Mouse (Mus musculus) liver, postnatal 0 days (tissue): ENCODE results near the gene Rbfox2. TPM values are rescaled to one million over a fixed set of nuclear protein-coding genes. Genes with fewer than 3 reads are reported as not detected.
A peak's percentile ranks its signal among the peaks of the same experiment; 100 is the strongest.

ENCODE experiments used
- ATAC-seq: fragments of 200-750 bp; cut with Nextera tagmentation; 2 replicates; pipeline ENCODE4 v1.8.0; 2017; ENCODE audit warnings: mild to moderate bottlenecking, moderate library complexity
- DNase-seq: peaks from one replicate; pipeline ENCODE4 v3.0.0-alpha.2; 2016
- H3K27ac ChIP-seq: fragments of 300-500 bp; sonication (generic); 2 replicates; pipeline ENCODE4 v1.5.1; 2014; ENCODE audit warnings: antibody characterized with exemption, moderate library complexity, mild to moderate bottlenecking, low read depth
- H3K27me3 ChIP-seq: fragments of 300-500 bp; sonication (generic); 2 replicates; pipeline ENCODE4 v1.6.1; 2014; ENCODE audit warnings: low read length, control low read depth, mixed read lengths; ENCODE audit not compliant: insufficient read depth
- H3K36me3 ChIP-seq: fragments of 300-500 bp; sonication (generic); replicated peaks from 2 replicates; pipeline ENCODE4 v1.6.1; 2014; ENCODE audit warnings: mild to moderate bottlenecking, control low read depth, low read length, moderate library complexity, mixed read lengths; ENCODE audit not compliant: insufficient read depth
- H3K4me1 ChIP-seq: fragments of 300-500 bp; sonication (generic); 2 replicates; pipeline ENCODE4 v1.6.1; 2014; ENCODE audit warnings: antibody characterized with exemption, mild to moderate bottlenecking, control low read depth; ENCODE audit not compliant: insufficient read depth
- H3K4me2 ChIP-seq: fragments of 300-500 bp; sonication (generic); 2 replicates; pipeline ENCODE4 v1.6.1; 2014; ENCODE audit warnings: low read depth, mild to moderate bottlenecking, low read length, moderate library complexity, mixed read lengths
- H3K4me3 ChIP-seq: fragments of 300-500 bp; sonication (generic); 2 replicates; pipeline ENCODE4 v1.5.1; 2014; ENCODE audit warnings: low read depth, low read length
- H3K9ac ChIP-seq: fragments of 300-500 bp; sonication (generic); replicated peaks from 2 replicates; pipeline ENCODE4 v1.6.1; 2014; ENCODE audit warnings: mild to moderate bottlenecking, moderate library complexity
- H3K9me3 ChIP-seq: fragments of 300-500 bp; sonication (generic); 2 replicates; pipeline ENCODE4 v1.6.1; 2016; ENCODE audit warnings: mild to moderate bottlenecking, control low read depth, low read length, mixed read lengths
- CTCF ChIP-seq: sonication (generic); IDR thresholded peaks from 2 replicates; pipeline ENCODE4 v1.5.1; 2016; ENCODE audit warnings: antibody characterized with exemption, low read depth
- EP300 ChIP-seq: IDR thresholded peaks from 2 replicates; pipeline ENCODE4 v1.6.1; 2016; ENCODE audit warnings: antibody characterized with exemption, low read depth, mild to moderate bottlenecking
- WGBS: fragments of 180-500 bp; shearing (Covaris S2); extraction: QIAGEN DNeasy Blood & Tissue Kit; methylation state at CpG from one replicate; pipeline ENCODE4 v1.1.7; 2014; ENCODE audit not compliant: insufficient replicate concordance; 5-methylcytosine and 5-hydroxymethylcytosine counted together
- polyA plus RNA-seq: library from polyadenylated mRNA; unstranded; fragments of >200 nt; fragmentation: Nextera tagmentation; extraction: Ambion mirVana; gene quantifications from 2 replicates; pipeline ENCODE4 v1.2.1, GENCODE M21; 2015

The Rbfox2 gene
- polyA plus RNA-seq, 1 experiment from 2014 or later, result 6.9 TPM

GRCm38 (mm10) chr15:77050570-77050969, 256.2 kb downstream of the Rbfox2 start, which contains the start of gene Mb:
Mb (minus strand) TSS chr15:77050670.
- Histone ChIP-seq H3K36me3 (no peaks in the 10 kb centered on the region), H3K9me3 (no peaks in the 10 kb centered on the region), H3K4me3 (no peak within 1 kb of the TSS), H3K27me3 (no peaks in the 10 kb centered on the region), H3K4me2 (no peak within 1 kb of the TSS), H3K9ac (no peak within 1 kb of the TSS), H3K4me1 (no peaks in the 10 kb centered on the region), H3K27ac (no peak within 1 kb of the TSS)
- ATAC-seq (no peak), DNase-seq (no peak)
- WGBS, result 77% methylated on average over 10 of the region's 10 CpGs
- TF ChIP-seq CTCF (no peak), EP300 (no peak)

GRCm38 (mm10) chr15:77045609-77046008, 261.2 kb downstream of the Rbfox2 start:
- H3K4me1 ChIP-seq, result no peaks in the 10 kb centered on the region
- no peak for DNase-seq
- H3K4me2 ChIP-seq, result no peak overlapping the region
- WGBS, result 67% methylated on average over 10 of the region's 10 CpGs
- TF ChIP-seq CTCF, result no peak
- no peak for TF ChIP-seq EP300
- H3K27me3 ChIP-seq, result no peaks in the 10 kb centered on the region
- no peak overlapping the region for H3K4me3 ChIP-seq
- H3K27ac ChIP-seq, result no peak overlapping the region
- H3K9me3 ChIP-seq, result no peaks in the 10 kb centered on the region
- no peak for ATAC-seq
- no peaks in the 10 kb centered on the region for H3K36me3 ChIP-seq
- H3K9ac ChIP-seq, result no peak overlapping the region

GRCm38 (mm10) chr15:77044597-77045320, 262.0 kb downstream of the Rbfox2 start, which contains the start of gene Apol6:
Apol6 (plus strand) TSS chr15:77044729.
- Histone ChIP-seq H3K36me3 (no peaks in the 10 kb centered on the region), H3K4me1 (no peaks in the 10 kb centered on the region), H3K4me3 (no peak within 1 kb of the TSS), H3K4me2 (no peak within 1 kb of the TSS), H3K27ac (no peak within 1 kb of the TSS), H3K9me3 (no peaks in the 10 kb centered on the region), H3K9ac (no peak within 1 kb of the TSS), H3K27me3 (no peaks in the 10 kb centered on the region)
- DNase-seq (no peak), ATAC-seq (no peak)
- 71% methylated on average over 12 of the region's 12 CpGs for WGBS
- no peak for TF ChIP-seq EP300
- TF ChIP-seq CTCF, result no peak

DNA sequence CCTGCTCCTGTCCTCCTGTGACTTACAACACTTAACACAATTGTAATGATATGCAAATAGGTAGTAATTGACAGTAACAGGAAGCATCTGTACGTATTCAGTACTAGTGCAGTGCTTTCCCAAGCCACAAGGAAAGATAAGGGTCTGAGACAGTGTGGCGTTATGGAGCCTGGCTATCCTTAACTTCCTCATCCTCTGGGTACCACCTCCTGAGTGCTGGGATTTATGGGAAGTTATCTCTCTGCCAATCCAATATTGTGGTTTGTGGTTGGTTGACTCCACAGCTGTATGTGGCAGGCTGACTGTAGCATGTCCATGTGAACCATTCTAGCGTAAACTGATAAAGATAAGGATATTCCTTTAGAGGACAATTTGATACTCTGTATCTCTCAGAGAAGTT, 266.0 kb downstream of the Rbfox2 start:
- Histone ChIP-seq H3K4me2 (no peak overlapping the region), H3K9me3 (no peaks in the 10 kb centered on the region), H3K4me1 (no peaks in the 10 kb centered on the region), H3K27me3 (no peaks in the 10 kb centered on the region), H3K9ac (no peak overlapping the region), H3K27ac (no peak overlapping the region), H3K36me3 (no peaks in the 10 kb centered on the region), H3K4me3 (no peak overlapping the region)
- TF ChIP-seq EP300, result no peak
- ATAC-seq (no peak), DNase-seq (no peak)
- WGBS, result 24% methylated on average over 3 of the region's 3 CpGs

DNA sequence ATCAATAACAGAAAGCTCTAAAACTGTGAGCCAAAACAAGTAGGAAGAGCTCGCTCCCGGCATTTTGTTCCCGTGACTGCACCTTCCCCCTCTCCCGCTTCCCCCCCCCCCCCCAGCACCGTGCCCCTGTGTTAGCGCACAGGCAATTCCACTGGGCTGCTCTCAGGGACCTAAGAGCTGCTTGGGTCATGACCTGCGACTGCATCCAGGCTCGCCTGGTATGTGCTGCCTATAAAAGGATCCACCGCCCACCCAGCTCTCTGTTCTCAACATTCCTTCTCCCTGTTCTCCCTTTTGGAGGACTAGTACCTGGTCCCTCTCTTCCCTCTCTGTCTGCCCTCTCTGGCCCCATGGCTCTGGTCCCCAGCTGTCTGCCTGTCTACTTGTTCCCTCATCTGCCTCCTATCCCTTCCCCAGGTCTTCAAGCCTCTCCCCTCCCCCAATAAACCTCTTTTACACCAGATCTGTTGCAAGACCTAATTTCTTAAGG, 267.5 kb downstream of the Rbfox2 start:
- Histone ChIP-seq H3K27ac (no peak overlapping the region), H3K27me3 (no peaks in the 10 kb centered on the region), H3K4me3 (no peak overlapping the region), H3K4me1 (no peaks in the 10 kb centered on the region), H3K36me3 (no peaks in the 10 kb centered on the region), H3K9me3 (no peaks in the 10 kb centered on the region), H3K9ac (no peak overlapping the region), H3K4me2 (no peak overlapping the region)
- no peak for DNase-seq
- ATAC-seq, result no peak
- 85% methylated on average over 6 of the region's 9 CpGs for WGBS
- TF ChIP-seq EP300 (no peak), CTCF (no peak)

DNA sequence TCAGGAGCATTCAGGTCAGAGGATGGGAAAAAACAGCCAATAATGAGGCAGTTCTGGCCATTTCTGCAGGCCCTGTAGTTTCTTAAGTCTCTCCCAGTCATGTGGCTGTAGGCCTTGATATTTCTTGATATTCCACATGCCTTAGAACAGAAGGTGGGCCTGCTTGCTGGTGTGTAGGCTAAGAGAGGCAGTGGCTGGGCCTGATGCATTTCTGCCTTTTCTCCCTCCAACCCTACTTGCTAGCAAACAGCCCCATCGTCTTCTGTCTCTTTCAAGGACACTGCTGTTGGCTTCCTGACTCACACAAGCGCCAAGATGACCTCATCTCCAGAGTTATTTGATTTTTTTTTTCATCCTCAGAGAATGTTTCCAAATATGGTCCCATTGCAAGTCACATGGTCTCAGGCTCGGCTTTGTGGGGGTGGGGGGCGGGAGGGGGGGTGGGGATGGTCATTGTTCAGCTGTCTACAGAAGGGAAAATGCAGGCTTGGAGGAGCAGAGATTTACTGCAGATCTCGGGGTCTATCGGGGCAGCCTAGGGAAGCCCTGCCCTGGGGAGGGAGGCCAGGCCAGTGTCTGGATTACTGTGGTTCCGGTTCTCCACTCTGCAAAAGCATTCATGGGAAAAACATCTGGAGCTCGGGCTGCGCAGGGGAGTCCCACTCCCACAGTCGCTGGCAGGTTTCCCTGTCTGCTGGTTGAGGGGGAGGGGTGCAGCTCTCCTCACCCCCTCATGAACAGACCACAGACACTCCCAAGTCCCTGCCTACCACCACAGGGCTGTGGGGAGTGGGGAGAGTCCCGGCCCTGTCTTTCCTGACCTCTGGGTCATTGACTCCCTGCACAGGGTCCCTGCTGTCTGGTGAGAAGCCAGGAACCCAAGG, 269.3 kb downstream of the Rbfox2 start:
- no peak overlapping the region for H3K4me2 ChIP-seq
- H3K9me3 ChIP-seq, result no peaks in the 10 kb centered on the region
- ATAC-seq (no peak), DNase-seq (no peak)
- no peaks in the 10 kb centered on the region for H3K27me3 ChIP-seq
- no peak overlapping the region for H3K4me3 ChIP-seq
- H3K27ac ChIP-seq, result peak overlapping the region; percentile 51
- H3K4me1 ChIP-seq, result no peaks in the 10 kb centered on the region
- TF ChIP-seq CTCF (no peak), EP300 (no peak)
- H3K36me3 ChIP-seq, result no peaks in the 10 kb centered on the region
- no peak overlapping the region for H3K9ac ChIP-seq
- 19% methylated on average over 11 of the region's 11 CpGs for WGBS
